Mouse (Mus musculus) macrophage (primary cell): ENCODE data around the gene Wfdc6b. TPM values are rescaled to one million over a fixed set of nuclear protein-coding genes. Genes with fewer than 3 reads are reported as not detected.
"Not testable (repeated sequence)": the region's sequence is repeated elsewhere in the genome, so short reads cannot be mapped to it uniquely, and the experiment has no call there.

Experiments used
- H3K27ac ChIP-seq: fragments of 350-480 bp; formaldehyde crosslinking; 2 replicates; pipeline ENCODE4 v1.9.0; 2021
- H3K36me3 ChIP-seq: fragments of 350-480 bp; formaldehyde crosslinking; 2 replicates; pipeline ENCODE4 v1.9.0; 2021; ENCODE audit errors: inconsistent target
- H3K4me3 ChIP-seq: fragments of 350-480 bp; formaldehyde crosslinking; 2 replicates; pipeline ENCODE4 v1.9.0; 2021; ENCODE audit errors: inconsistent target
- H3K79me2 ChIP-seq: fragments of 350-480 bp; formaldehyde crosslinking; 2 replicates; pipeline ENCODE4 v1.9.0; 2021; ENCODE audit errors: inconsistent target
- WGBS: methylation state at CpG from one replicate; pipeline ENCODE4 v1.1.7; 2026; ENCODE audit warnings: inconsistent platforms; ENCODE audit not compliant: missing documents; 5-methylcytosine and 5-hydroxymethylcytosine counted together
- polyA plus RNA-seq: library from polyadenylated mRNA; stranded (reverse); fragments of 250-400 nt; gene quantifications from 3 replicates; pipeline ENCODE4 v1.2.4, GENCODE M21; 2018; ENCODE audit warnings: inconsistent platforms
- total RNA-seq, 78 experiments: library from RNA; depleted of rRNA; stranded (reverse); fragments of 250-400 nt; gene quantifications; 1 replicate in 9 of 78; 2 replicates in 24 of 78; 3 replicates in 43 of 78; 4 replicates in 2 of 78; pipeline ENCODE4 v1.2.4; 2018; ENCODE audit warnings: inconsistent platforms in 56 of 78

The Wfdc6b gene
- total RNA-seq (2018; cell fraction: chromatin; rRNA removed), result not detected
- not detected for total RNA-seq (2018; cell fraction: cytosol; rRNA removed)
- total RNA-seq (2018; cell fraction: nucleus; rRNA removed), result not detected
- polyA plus RNA-seq, result not detected in 3 replicates

- H3K79me2 ChIP-seq, H3K4me3 ChIP-seq, H3K36me3 ChIP-seq, H3K27ac ChIP-seq: not testable (repeated sequence)
- WGBS, result 73% methylated on average over 6 of the region's 8 CpGs
Measured at GRCm38 (mm10) chr2:164613471-164613870, at the start of gene Wfdc6b, which contains the start of gene Wfdc8. Gene Wfdc6b, plus strand, starts transcription at chr2:164613522. Gene Wfdc8, minus strand, starts transcription at chr2:164613626.

GRCm38 (mm10) chr2:164564346-164564745 lies 49.0 kb upstream of the Wfdc6b start:
- no peak overlapping the region for H3K4me3 ChIP-seq
- 68% methylated on average over 5 of the region's 5 CpGs for WGBS
- no peaks in the 10 kb centered on the region for H3K79me2 ChIP-seq
- no peaks in the 10 kb centered on the region for H3K36me3 ChIP-seq
- H3K27ac ChIP-seq, result no peak overlapping the region

GRCm38 (mm10) chr2:164566997-164567396 lies 46.3 kb upstream of the Wfdc6b start:
- Histone ChIP-seq H3K36me3 (no peaks in the 10 kb centered on the region), H3K79me2 (no peaks in the 10 kb centered on the region), H3K4me3 (no peak overlapping the region), H3K27ac (no peak overlapping the region)
- WGBS, result 90% methylated on average over 2 of the region's 2 CpGs

GRCm38 (mm10) chr2:164567460-164567859 lies 45.9 kb upstream of the Wfdc6b start:
- 32% methylated on average over 5 of the region's 5 CpGs for WGBS

DNA sequence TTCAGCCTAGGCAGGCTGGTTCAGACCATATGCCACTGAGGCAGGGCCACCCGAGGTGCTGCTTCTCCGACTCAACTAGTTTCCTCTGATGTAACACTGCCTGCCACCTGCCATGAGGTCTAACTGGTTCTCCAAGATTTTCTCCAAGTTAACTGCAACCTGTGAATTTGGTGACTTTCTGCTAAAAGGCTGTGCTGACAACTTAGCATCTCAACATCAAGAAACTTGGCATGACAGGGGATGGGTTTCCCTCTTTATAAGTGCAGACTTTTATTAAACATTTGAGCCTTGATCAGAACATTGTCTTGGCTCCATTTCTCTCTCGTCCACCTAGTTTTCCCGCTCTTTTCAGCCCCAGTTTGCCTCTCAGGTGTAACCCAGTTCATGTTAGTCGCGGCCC lies 40.0 kb upstream of the Wfdc6b start, which contains the start of gene Spint3:
Gene Spint3, minus strand, starts transcription at position 101 of the 400 bp plus-strand sequence.
- not testable (repeated sequence) for H3K27ac ChIP-seq, H3K4me3 ChIP-seq, H3K79me2 ChIP-seq, H3K36me3 ChIP-seq
- WGBS, result 93% methylated on average over 6 of the region's 6 CpGs

More at GRCm38 (mm10) chr2:164567460-164567859, 45.9 kb upstream of the Wfdc6b start:
- Histone ChIP-seq H3K27ac (no peak overlapping the region), H3K4me3 (no peak overlapping the region), H3K36me3 (no peaks in the 10 kb centered on the region), H3K79me2 (no peaks in the 10 kb centered on the region)

DNA sequence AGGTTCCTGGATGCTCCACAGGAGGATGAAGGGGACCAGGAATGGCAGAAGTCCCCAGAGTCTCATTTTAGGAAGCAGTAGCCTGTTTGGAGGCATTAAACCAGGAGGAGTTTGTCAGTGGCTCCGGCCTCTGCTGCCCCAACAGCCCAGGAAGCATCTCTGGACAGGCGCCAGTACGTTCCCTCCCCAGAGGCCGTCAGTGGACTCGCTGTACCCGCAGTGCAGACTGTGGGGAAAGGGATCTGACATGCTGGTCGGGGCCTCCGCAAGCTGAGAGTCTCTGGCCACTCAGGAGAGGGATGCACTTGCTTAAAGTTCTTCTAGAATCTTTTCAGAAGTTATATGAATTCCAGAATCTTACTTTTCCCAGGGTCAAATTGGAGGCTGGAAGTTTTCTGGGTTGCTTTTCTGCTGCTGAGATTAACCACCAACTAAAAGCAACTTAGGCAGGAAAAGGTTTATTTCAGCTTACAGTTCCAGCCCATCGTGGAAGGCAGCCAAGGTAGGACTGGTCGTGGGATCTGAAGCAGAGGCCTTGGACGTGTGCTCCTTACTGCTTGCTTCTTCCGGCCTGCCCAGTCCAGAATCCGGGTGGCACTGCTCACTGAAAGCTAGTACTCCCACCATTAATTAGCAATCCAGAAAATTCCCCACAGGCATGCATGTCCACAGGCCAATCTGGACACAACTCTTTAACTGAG lies 28.1 kb upstream of the Wfdc6b start, which contains the start of gene Wfdc6a:
Gene Wfdc6a, minus strand, starts transcription at position 423 of the 701 bp plus-strand sequence.
- 73% methylated on average over 12 of the region's 13 CpGs for WGBS
- H3K79me2 ChIP-seq, result not testable (repeated sequence)

GRCm38 (mm10) chr2:164592014-164592413 lies 21.3 kb upstream of the Wfdc6b start:
- Histone ChIP-seq H3K27ac (no peak overlapping the region), H3K79me2 (no peaks in the 10 kb centered on the region), H3K4me3 (no peak overlapping the region), H3K36me3 (no peaks in the 10 kb centered on the region)
- 17% methylated on average over 3 of the region's 4 CpGs for WGBS

More for the DNA sequence above, 28.1 kb upstream of the Wfdc6b start, which contains the start of gene Wfdc6a:
- H3K36me3 ChIP-seq, H3K4me3 ChIP-seq, H3K27ac ChIP-seq: not testable (repeated sequence)

GRCm38 (mm10) chr2:164593494-164593893 lies 19.8 kb upstream of the Wfdc6b start, which contains the start of gene Eppin:
Gene Eppin, minus strand, starts transcription at chr2:164593594.
- H3K4me3 ChIP-seq, result no peak within 1 kb of the TSS
- no peaks in the 10 kb centered on the region for H3K79me2 ChIP-seq
- H3K36me3 ChIP-seq, result no peaks in the 10 kb centered on the region
- WGBS, result 92% methylated on average over 4 of the region's 4 CpGs
- no peak within 1 kb of the TSS for H3K27ac ChIP-seq

DNA sequence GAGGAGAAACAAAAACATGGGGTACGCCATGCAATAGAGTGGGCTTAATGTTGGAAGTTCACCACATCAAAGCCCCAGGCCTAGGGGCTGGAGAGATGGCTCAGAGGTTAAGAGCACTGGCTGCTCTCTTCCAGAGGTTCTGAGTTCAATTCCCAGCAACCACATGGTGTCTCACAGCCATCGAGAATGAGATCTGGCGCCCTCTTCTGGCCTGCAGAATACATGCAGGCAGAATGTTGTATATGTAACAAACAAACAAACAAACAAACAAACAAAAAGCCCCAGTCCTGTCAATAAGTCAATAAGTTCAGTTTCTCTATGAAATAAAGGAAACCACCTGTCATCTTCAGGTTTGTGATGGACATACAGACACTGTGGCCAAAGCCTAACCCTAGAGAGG lies 13.1 kb upstream of the Wfdc6b start:
- Histone ChIP-seq H3K4me3 (no peak overlapping the region), H3K79me2 (no peaks in the 10 kb centered on the region), H3K36me3 (no peaks in the 10 kb centered on the region), H3K27ac (no peak overlapping the region)
- 77% methylated on average over 3 of the region's 3 CpGs for WGBS

DNA sequence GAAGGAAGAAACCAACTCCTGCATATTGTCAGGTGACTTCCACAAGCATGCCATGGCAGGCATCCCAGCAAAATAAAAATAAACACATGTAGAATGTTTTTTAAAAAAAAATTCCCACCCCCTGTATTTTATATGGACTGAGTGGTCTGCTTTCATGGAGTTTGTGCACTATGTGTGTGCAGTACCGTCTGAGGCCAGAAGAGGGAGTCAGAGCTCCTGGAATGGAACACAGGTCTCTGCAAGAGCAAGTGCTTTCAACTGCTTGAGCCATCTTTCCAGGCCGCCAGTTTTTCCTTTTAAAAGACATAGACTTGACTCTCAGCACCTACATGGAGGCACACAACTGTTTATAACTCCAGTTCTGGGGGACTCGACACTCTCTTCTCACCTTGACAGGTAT lies 9.8 kb upstream of the Wfdc6b start:
- H3K79me2 ChIP-seq, result no peaks in the 10 kb centered on the region
- no peaks in the 10 kb centered on the region for H3K36me3 ChIP-seq
- H3K27ac ChIP-seq, result no peak overlapping the region
- H3K4me3 ChIP-seq, result no peak overlapping the region
- WGBS, result 93% methylated on average over 3 of the region's 3 CpGs

- H3K79me2 ChIP-seq, result no peaks in the 10 kb centered on the region
- 93% methylated on average over 8 of the region's 8 CpGs for WGBS
- no peaks in the 10 kb centered on the region for H3K36me3 ChIP-seq
- no peak overlapping the region for H3K27ac ChIP-seq
- H3K4me3 ChIP-seq, result no peak overlapping the region
Measured at GRCm38 (mm10) chr2:164604411-164604810, 8.9 kb upstream of the Wfdc6b start.

GRCm38 (mm10) chr2:164608781-164609180 lies 4.5 kb upstream of the Wfdc6b start:
- Histone ChIP-seq H3K4me3 (no peak overlapping the region), H3K79me2 (no peaks in the 10 kb centered on the region), H3K36me3 (no peaks in the 10 kb centered on the region), H3K27ac (no peak overlapping the region)
- 71% methylated on average over 6 of the region's 6 CpGs for WGBS

DNA sequence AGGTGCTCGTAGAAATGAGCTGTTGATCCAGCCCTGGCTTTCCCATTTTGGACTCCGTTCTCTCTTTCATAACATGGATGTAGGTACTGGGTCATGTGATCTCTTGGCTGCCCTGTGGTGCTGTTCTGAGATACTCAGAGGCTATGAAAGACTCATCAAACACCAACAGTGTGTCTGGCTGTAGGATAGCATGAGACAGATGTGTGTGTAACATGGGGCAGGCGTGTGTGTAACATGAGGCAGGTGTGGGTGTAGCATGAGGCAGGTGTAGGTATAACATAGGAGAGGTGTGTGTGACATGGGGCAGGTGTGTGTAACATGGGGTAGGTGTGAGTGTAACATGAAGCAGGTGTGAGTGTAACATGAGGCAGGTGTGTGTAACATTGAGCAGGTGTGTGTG lies 2.1 kb downstream of the Wfdc6b start:
- H3K4me3 ChIP-seq, result no peak overlapping the region
- H3K79me2 ChIP-seq, result no peaks in the 10 kb centered on the region
- no peaks in the 10 kb centered on the region for H3K36me3 ChIP-seq
- WGBS, result 96% methylated on average over 3 of the region's 3 CpGs
- no peak overlapping the region for H3K27ac ChIP-seq

GRCm38 (mm10) chr2:164619050-164619449 lies 5.7 kb downstream of the Wfdc6b start:
- Histone ChIP-seq H3K27ac (no peak overlapping the region), H3K4me3 (no peak overlapping the region), H3K79me2 (no peaks in the 10 kb centered on the region), H3K36me3 (no peaks in the 10 kb centered on the region)
- 89% methylated on average over 5 of the region's 5 CpGs for WGBS

DNA sequence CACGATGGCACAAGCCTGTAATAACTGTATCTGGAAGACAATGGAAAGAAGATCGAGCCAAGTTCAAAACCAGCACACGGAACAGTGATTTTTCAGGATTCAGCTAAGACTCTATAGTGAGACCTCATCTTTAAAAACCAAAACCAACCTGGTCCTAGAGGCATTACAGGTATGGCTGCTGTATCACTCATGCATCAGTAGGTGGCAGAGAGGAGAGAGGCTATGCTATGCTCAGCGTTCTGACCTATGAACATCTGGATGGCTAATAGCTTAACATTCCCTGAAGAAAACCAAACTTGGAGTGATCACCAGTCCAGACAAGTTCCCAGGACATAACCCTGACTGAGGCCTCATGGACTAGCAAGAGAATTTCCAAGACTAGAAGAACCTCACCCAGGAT lies 8.5 kb downstream of the Wfdc6b start:
- Histone ChIP-seq H3K4me3 (no peak overlapping the region), H3K36me3 (no peaks in the 10 kb centered on the region), H3K79me2 (no peaks in the 10 kb centered on the region), H3K27ac (no peak overlapping the region)
- 70% methylated on average over 4 of the region's 4 CpGs for WGBS
